Mouse (Mus musculus) layer of hippocampus, adult 9-11 months (tissue): ENCODE data around the gene 0610010K14Rik.
A peak's percentile ranks its signal among the peaks of the same experiment; 100 is the strongest.

Experiments used
- DNase-seq: peaks from one replicate; pipeline ENCODE4 v3.0.0; 2022

Gene 0610010K14Rik

DNA sequence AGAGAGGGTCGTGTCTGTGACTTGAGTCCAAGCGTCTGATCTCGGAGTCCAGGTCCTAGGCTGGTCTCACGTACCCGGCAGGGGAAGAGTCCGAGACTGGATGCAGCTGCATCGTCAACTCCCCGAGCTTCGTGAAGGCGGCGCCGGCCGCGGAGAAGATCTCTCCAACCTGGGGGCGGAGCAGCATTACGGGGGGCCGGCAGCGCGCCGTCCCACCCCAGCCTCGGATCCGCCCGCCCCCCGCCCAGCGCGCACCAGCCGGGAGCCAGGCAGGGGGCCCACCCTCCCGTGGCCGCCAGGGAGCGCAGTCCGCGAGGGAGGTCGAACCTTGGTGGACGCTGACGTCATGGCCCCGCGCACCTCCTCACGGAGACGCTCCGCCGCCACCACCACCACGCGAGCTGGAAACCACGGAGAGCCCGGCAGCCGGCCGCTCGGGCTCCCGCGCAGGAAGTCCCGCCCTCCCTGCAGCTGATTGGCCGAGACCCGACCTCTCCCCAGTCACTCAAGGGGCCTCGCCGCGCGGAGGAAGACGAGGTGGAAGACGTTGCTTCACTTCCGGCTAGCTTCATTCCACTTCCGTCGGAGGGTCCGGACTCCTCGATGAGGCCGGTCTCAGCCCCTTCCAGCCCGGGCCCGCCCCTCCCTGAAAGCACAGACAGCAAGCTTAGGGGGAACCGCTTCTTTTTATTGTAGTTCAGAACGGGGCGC, at the start of gene 0610010K14Rik:
TSS of gene 0610010K14Rik (minus strand) at position 458 of the 711 bp plus-strand sequence.
- peak; percentile 97 for DNase-seq

DNA sequence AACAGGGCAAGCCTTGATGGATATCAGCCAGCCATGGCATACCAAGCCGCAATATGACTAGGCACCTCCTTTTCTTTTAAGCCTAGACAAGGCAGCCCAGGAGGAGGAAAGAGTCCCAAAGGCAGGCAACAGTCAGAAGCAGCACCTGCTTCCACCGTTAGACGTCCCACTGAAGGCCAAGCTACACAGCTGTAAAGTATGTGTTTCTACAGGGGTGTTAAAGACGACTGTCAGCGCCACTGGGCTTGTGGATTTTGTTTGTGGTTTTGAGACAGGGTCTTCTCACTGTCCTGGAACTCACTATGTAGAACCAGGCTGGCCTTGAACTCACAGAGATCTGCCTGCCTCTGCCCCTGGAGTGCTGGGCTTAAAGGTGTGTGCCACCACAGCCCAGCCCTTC, 48.0 kb upstream of the 0610010K14Rik start:
- DNase-seq, result no peak

DNA sequence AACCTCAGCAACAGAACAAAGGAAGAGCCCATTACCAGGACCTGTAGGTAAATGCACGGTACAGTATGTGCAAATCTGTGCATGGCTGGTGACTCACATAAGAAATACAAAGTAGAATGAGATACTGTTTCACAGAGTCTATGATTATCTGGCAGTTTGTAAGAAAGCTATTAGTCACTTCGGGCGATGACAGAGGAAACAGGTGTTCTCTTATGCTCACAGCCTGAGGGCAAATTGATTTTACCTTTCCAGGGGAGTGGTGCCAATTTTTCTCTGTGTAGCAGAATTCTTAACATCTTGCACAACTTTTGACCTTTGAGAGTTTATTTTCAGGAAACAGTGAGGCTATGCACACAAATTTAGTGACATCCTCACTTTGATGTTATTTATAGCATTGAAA, 47.0 kb upstream of the 0610010K14Rik start:
- no peak for DNase-seq

DNA sequence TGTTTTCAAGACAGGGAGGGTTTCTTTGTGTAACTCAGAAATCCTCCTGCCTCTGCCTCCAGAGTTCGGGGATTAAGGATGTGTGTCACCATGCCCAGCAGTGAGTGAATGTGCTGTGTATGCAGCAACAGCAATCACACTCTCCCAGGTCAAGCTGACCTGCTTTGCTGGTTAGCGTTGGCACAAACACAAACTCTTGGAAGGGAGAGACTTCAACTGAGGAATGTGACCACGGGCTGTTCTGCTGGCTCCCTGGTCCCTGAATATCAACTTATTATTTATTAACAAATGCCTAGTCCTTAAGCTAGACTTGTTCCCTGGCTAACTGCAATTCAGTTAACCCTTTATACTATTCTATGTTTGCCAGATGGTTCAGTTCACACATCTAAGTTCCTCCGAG, 46.0 kb upstream of the 0610010K14Rik start:
- DNase-seq, result no peak

DNA sequence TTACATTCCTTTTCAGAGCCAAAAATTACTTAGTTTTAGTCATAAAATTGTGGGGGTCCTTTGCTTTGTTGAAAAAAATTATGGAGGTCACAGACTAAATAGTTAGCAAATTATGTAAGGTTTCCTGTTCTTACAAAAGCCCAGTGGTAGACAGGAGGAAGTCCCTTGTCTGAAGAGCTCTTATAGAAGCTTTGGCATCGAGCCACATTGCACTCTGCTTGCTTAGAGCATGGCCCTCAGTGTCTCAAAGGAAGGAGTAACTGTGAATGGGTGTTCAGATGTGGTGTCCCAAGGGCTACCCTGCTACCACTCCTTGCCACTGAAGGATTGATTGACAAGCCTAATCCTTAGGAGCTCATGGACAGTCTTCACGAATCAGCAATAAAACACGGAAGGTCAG, 42.7 kb upstream of the 0610010K14Rik start:
- DNase-seq, result peak; percentile 64

DNA sequence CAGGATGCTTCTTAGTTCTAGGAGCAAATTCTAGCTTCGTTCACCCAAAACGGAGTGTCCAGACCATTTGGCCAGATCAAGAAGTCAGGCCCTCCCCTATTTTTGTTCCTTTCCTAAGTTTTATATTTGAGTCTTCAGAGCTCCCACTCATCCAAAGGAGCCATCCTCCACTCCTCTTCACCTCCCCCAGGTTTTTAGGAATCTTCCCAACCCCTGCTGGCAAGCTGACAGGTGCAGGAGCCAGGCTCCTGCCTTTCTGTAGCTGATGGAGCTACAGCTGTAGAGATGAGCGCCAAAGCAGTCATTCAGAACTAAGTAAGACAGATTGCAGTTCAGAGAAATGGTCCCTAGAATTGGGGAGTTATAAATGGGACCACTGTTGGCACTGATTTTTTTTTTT, 41.2 kb upstream of the 0610010K14Rik start:
- DNase-seq, result no peak

DNA sequence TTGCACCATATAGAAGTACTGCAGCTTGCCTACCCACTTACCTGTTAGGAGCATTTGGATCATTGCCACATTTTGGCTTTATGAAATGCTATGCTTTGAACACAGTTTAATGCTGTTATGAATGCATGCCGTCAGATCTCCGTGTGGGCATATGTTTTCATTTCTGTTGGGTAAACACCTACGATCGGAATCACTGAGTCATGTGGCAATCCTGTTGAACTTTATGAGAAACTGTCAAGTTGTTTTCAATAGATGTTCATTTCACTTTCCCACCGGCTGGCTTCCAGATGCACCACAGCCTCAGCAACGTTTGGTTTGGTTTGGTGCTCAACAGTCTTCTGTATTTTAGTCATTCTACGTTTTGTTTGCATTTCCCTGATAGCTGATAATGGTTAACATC, 33.9 kb upstream of the 0610010K14Rik start:
- DNase-seq, result no peak

DNA sequence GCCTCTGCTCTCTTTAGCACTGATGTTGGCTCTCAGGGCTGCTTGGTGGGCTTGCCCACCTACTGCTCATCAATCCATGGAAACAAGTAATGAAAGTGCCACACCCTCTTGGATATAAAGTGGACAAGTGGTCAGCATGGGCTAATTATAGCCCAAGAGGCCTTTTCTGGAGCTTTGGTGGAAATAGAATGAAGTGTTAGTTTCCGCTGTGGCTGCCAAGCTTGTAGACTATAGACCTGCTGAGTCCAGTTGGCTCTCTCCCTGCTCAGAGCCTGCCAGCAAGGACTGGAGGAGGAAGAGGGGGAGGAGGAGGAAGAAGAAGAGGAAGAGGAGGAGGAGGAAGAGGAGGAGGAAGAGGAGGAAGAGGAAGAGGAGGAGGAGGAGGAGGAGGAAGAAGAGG, 28.7 kb upstream of the 0610010K14Rik start:
- no peak for DNase-seq

DNA sequence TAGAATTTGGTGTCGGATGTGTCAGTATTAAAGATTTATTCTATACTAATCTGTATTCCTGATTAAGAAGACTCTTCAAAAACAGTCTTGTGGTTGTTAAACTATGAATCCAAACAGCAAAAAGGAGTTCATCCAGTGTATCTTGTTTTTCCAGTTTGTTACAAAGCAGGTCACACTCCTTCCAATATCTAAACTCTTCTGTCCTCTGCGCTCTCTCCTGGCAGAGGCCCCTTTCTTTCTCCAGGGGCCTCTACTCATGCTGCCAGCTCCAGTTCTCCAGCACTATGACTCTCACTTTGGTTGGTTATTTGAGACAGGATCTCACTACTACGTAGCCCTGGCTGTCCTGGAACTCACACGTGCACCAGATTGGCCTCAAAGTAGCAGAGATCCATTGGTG, 28.1 kb upstream of the 0610010K14Rik start:
- DNase-seq, result no peak

DNA sequence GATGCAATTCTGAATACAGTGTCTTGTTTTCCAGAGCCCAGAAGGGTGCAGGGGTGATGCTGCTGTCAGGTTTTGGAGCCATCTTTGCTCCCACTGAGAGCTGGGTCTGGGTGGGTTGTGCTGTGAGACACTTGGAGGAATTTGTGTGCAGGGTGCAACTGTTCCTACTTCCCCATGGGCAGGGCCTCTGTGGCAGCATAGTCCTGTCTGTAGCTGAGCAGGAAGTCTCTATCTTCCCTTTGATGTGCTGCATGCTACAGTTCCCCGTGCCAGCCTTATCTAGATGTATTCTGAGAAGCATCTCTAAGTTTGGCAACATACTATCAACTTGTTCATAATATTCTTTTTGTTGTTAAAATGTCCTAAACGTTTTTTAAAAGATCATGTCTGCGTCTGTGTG, 27.5 kb upstream of the 0610010K14Rik start:
- DNase-seq, result no peak

DNA sequence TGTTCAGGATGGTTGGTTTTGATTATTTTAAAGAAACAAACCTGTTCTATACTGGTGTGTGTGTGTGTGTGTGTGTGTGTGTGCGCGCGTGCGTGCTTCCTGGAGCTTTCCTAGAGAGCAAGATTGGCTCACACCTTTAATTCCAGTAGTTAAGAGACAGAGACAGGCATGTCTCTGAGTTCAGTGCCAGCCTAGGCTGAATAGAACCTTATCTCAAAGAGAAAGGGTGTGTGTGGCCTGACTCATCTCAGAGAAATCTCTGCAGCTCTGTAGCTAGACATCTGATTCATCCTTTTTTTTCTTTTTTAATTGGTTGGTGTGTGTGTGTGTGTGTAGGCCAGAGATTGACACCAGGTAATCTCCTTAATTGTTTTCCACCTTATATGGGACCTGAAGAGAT, 21.3 kb upstream of the 0610010K14Rik start:
- no peak for DNase-seq

DNA sequence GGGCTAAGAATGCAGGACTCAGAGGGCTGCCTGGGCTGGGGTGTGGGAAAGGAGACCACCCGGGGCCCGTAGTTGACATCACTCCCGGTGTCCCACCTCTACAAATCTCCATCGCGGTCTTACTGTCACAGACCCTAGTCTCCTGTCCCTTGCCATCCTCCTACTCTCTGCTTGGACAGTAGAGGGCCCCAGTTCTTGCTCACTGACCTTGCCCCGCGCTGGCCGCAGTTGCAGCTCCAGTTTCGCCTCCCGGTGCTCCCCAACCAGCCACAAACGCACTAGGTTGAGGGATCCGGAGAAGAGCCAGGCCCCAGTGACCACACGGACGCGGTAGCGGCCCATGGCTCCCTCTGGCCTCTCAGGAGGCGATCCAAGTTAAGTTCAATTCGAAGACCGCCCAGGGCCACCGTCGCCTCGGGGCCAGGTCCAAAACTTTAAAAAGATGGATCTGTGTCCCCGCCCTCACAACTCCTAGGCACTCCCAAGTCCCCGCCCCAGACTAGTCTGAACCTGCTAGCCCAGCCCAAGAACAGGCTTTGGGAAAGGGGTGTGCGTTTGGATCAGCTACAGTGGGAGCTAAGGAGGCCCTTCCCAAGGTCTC, 17.3 kb upstream of the 0610010K14Rik start, which contains the start of gene Alox12:
TSS of gene Alox12 (minus strand) at position 423 of the 601 bp plus-strand sequence.
- DNase-seq, result no peak

DNA sequence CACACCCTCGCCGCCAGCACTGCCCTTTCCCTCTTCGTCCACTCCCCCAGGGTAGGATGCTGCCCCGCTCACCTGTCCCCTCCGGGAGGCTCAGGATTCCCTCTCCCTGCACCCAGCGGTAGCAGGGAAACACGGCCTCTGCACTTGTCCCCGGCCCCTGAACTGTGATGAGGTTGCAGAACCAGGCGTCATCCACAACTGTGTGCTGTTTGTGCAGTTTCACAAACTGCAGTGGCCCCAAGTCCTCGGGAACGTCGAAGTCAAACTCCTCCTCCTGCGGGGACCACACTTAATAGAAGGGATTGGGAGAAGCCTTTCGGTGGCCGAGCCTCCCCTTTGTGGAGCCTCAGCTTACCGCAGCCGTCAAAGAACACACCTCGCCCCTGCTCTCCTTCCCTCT, 16.6 kb upstream of the 0610010K14Rik start:
- no peak for DNase-seq

DNA sequence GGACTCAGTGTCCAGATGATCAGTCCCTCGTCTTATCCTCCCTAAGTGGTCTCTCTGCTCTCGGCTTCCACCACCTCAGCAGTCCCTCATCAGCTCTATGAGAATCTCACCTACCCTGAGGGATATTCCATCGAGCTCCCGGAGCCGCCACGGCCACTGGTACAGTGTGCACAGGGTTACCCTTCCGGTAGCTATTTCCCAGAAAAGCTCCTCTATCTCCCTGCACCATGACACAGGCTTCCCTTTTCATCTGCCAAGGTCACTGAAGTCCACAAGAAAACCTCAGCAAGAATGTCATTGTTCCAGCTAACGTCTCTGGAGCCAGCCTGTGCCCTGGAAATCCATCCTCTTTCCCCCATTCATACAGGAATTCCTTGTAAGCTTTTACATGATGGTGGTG, 14.1 kb upstream of the 0610010K14Rik start:
- DNase-seq, result no peak

DNA sequence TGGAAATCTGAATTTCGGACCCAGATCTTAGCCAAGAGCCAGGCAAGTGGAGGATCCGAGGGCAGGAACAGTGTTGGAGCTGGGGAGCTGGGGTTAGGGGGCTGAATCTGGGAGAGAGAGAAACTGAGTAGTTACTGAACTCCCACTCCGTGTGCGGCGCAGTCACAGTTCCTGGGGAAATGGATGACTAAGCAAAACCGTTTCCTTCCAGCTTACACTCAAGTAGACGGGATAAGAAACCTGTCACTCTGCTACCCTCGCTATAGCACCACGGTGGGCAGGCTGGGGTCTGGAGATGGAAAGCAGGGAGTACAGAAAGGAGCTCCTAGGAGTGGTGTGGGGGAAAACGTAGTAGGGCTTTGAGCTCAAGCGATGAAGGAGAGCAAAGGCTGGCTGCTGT, 12.4 kb upstream of the 0610010K14Rik start:
- no peak for DNase-seq

DNA sequence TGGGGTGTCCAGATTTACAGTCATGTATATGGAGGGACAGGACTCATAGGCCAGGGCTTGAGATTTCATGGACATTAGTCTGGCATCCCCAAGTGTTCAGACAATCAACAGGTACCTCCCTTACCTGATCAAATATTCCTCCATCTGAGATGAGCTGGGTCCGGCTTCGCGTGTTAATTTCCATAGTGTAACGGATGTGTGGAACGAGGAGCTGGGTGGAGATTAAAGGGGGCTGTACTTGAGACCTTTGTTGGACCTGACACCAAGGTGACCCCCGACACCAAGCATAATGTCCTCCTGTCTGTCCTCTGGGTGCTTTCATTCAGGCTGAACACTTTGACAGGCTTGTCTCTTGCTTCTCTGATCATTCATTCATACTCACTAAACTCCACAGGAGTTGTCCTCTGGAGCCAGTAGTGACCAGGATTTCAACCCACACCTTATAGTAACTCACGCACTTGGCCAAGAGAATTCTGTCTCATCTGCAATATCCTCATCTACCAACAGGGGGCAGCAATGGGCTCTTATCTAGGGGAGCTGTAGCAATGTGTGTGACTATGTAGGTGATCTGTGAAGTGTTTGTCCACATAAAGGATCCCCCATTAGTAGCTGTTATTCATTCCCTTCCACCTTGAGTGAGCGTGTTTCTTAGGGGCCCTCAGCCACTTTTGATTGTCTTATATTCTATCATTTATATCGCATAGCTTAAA, 9.6 kb upstream of the 0610010K14Rik start:
- peak; percentile 23 for DNase-seq

DNA sequence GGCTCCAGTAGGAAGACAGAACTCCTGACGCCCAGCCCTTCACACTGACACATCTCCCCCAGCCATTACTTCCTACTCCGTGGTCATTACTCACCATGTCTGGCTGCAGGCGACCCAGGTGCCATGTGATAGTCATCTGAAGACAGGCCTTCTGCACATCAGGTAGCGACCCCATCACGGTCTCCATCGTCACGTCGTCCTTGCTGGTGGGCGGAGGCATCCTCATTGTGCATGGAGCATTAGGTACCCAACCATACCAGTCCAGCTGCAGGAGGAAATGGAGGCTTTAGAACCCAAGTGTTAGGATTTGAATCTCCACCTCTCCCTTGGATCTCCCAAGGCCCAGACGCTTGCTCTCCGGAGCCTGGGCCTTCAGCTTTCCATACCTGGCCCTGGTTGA, 4.9 kb upstream of the 0610010K14Rik start:
- DNase-seq, result no peak

DNA sequence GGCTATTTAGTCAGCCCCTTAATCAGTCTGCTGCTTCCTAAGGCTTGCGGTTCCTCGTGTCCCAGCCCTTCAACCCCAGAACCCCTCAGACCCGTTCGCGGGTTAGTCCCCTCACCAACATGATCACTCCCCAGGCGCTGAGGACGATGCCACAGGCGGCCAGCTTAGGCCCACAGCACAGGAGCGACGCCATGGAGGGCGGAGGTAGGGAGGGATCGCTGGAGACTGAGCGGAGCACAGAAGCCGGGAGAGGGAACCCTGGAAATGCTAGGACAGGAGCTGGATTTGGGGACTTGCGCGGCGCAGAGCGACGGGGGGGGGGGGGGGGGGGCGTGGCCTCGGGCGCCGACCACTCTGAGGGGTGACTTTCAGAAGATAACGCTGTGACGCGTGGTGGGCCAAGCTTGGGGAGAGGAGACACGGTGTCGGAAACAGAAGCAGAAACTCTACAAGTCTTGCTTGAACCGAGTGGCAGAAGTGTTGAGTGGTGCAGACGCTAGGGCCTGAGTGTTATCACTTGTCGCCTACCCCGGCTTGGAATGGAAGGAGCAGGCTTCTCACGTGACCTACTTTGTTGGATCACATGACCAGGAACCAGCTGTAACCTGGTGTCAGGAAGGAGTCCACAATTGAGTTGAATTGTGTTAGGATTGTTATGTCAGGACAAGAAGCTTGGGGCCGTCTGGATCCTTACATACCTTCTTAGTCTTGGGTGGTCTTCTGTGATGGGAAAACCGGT, 2.0 kb upstream of the 0610010K14Rik start, which contains the start of the genes Gm21988 and Rnasek:
TSS of gene Gm21988 (minus strand) at position 290 of the 739 bp plus-strand sequence.
TSS of gene Rnasek (minus strand) at position 302 of the 739 bp plus-strand sequence.
- DNase-seq, result peak; percentile 88

DNA sequence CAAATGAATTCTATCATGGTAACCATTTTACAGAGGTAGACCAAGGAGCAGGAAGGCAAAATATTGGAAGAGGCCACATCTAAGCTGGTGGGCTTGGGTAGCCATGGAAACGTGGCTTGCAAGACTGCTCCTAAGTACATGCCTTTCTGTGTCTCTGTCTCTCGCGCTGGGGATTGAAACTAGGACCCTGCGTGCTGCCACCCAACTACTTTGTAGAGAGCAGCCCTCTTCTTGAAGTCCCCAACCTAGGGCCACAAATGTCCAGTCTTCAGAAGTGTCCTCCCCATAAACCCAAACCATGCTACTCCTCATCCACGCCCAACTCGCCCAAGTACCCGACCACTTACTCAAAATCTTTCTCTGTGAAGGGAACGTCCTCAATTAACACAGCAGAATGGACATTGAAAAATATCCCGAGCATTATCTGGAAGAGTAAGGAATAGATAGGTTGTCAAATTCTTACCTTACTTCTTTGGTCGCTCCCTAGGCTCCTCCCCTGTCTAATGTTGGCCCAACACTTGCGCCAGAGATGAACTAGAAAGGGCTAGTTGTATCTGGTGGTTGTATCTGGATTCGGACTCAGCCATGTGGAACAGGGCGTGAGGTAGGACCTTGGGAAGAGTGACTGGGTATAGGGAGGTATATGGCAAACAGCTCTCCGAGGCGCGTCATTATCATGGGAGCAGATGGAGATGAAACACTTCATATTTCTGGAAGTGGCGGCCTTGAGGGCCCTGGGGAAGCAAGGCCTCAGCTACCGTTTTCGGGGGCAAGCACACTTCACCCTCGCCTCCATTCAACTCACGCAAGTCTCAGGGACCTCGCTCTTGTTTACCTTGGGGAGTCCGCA, 1.1 kb upstream of the 0610010K14Rik start:
- no peak for DNase-seq

DNA sequence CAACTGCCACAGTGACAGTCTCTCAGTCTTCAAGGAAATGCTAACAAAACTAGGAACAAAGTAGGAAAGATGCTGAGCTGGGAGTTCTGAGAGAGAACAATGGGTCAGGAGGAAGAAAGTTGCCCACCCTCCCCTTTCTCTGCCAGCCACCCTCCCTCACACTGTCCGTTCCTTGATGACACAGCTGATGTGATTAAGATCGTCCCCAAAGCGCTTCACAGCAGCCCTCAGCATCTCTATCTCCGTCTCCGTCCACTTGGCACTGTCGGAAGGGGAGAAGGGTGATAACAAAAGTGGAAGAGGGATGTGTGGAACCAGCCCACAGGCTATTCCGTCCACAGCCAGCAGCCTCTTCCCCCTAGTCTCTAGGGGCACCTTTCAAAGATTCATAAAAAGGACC, 997 bp downstream of the 0610010K14Rik start:
- no peak for DNase-seq

DNA sequence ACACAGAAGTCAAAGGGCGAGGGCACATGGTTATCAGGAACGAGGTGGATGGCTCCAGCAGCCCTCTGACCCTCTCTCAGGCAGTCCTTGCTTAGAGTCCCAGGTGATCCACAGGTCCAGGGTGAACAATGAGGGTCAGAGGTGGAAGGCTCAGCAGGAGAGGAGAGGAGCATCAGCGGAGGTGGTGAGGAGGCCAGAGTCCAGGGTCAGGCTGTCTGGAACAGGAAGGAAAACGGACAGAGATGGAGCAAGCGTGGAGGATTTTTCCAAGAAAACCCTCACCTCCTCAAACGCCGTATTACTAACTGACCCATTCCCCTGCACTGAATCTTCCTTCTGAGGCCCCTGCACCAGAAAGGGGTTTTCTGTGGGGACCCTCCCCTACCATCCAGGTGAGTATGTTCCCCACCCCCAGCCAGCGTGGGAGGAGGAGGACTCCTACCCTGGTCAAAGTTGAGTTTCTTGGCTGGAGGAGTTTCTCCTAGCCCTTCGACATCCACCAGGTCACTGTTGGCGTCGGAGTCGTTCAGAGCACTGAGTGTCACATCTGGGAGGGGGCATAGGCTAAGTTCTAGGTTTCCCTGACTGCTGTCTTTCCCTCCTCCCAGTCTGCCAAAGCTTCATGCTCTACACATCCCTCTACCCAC, 2.3 kb downstream of the 0610010K14Rik start:
- DNase-seq, result no peak

DNA sequence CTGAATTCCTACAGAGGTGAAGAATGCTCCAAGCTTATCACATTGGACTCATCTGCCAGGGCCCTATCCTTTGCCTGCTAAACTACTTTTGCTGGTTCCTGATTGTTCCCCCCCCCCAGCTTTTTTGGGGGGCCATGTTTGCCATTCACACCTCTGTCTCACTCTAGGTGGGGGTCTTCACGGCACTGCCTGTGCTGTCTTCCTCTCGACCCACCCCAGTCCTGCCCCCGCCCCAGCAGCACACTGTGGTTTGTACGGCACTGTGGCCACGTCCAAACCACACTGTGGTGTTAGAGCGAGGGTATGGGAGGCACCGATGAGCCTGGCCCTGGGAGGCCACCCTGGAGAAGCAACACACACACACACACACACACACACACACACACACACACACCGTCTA, 3.2 kb downstream of the 0610010K14Rik start:
- no peak for DNase-seq
